Mouse (Mus musculus): ENCODE results near the gene Amigo2. TPM values are rescaled to one million over a fixed set of nuclear protein-coding genes. Genes with fewer than 3 reads are reported as not detected.

The Amigo2 gene
- total RNA-seq, 1 experiment: 8.5 TPM

GRCm38 (mm10) chr15:97246256-97246655 is 831 bp downstream of the Amigo2 start:
- H3K9ac ChIP-seq (ENCODE audit: insufficient read depth, low read depth, low read length, poor library complexity, severe bottlenecking): no peak overlapping the region
- no peak for DNase-seq (ENCODE audit: low read depth, low spot score)
- in situ Hi-C loops (cut with MboI; ENCODE audit: low sequenced_read_pairs in 2 of 2, unreplicated experiment in 2 of 2): no loop called here

GRCm38 (mm10) chr15:97245392-97245791 is 1.7 kb downstream of the Amigo2 start:
- no peaks in the 10 kb centered on the region for H3K4me1 ChIP-seq (ENCODE audit: control insufficient read depth in 2 of 2, insufficient read depth in 2 of 2, low read length in 2 of 2, poor library complexity in 1 of 2)
- no peak for TF ChIP-seq ZC3H11A (IDR thresholded peaks at IDR 0.05; ENCODE audit: borderline replicate concordance, low read depth, low read length)
- TF ChIP-seq HCFC1 (IDR thresholded peaks at IDR 0.05; ENCODE audit: borderline replicate concordance, insufficient read depth, low read length): no peak
- no peak for TF ChIP-seq ZNF384 (IDR thresholded peaks at IDR 0.05; ENCODE audit: low read depth, low read length)
- TF ChIP-seq CHD2 (IDR thresholded peaks at IDR 0.05; ENCODE audit: low read depth, low read length): no peak
- TF ChIP-seq MAFK (IDR thresholded peaks at IDR 0.05; ENCODE audit: insufficient read depth, low read depth, low read length): no peak
- in situ Hi-C loops (cut with MboI; ENCODE audit: low sequenced_read_pairs in 2 of 2, unreplicated experiment in 2 of 2): no loop called here
- no peak for DNase-seq (ENCODE audit: low read depth, low spot score)
- H3K9ac ChIP-seq (ENCODE audit: insufficient read depth, low read depth, low read length, poor library complexity, severe bottlenecking): no peak overlapping the region
- H3K27ac ChIP-seq (ENCODE audit: insufficient read depth, low read depth, low read length, poor library complexity, severe bottlenecking): no peak overlapping the region
- no peaks in the 10 kb centered on the region for H3K36me3 ChIP-seq (ENCODE audit: control insufficient read depth, insufficient read depth, low read length, poor library complexity, severe bottlenecking)
- H3K9me3 ChIP-seq (ENCODE audit: control insufficient read depth, insufficient read depth, low read depth, low read length): no peaks in the 10 kb centered on the region
- H3K4me3 ChIP-seq (ENCODE audit: insufficient read depth in 1 of 2, low read depth in 1 of 2, low read length in 2 of 2, poor library complexity in 1 of 2, severe bottlenecking in 1 of 2): no peak overlapping the region

More at GRCm38 (mm10) chr15:97246256-97246655, 831 bp downstream of the Amigo2 start:
- peak overlapping the region in 1 of 2 experiments; percentile 67; a peak in 1 of 4 replicates for H3K4me3 ChIP-seq (ENCODE audit: insufficient read depth in 1 of 2, low read depth in 1 of 2, low read length in 2 of 2, poor library complexity in 1 of 2, severe bottlenecking in 1 of 2)
- H3K27ac ChIP-seq (ENCODE audit: insufficient read depth, low read depth, low read length, poor library complexity, severe bottlenecking): no peak overlapping the region
- H3K4me1 ChIP-seq (ENCODE audit: control insufficient read depth in 2 of 2, insufficient read depth in 2 of 2, low read length in 2 of 2, poor library complexity in 1 of 2): no peaks in the 10 kb centered on the region
- H3K36me3 ChIP-seq (ENCODE audit: control insufficient read depth, insufficient read depth, low read length, poor library complexity, severe bottlenecking): no peaks in the 10 kb centered on the region
- no peak for TF ChIP-seq MAFK (IDR thresholded peaks at IDR 0.05; ENCODE audit: insufficient read depth, low read depth, low read length)
- no peak for TF ChIP-seq ZNF384 (IDR thresholded peaks at IDR 0.05; ENCODE audit: low read depth, low read length)
- TF ChIP-seq CHD2 (IDR thresholded peaks at IDR 0.05; ENCODE audit: low read depth, low read length): no peak
- TF ChIP-seq HCFC1 (IDR thresholded peaks at IDR 0.05; ENCODE audit: borderline replicate concordance, insufficient read depth, low read length): no peak
- no peak for TF ChIP-seq ZC3H11A (IDR thresholded peaks at IDR 0.05; ENCODE audit: borderline replicate concordance, low read depth, low read length)
- H3K9me3 ChIP-seq (ENCODE audit: control insufficient read depth, insufficient read depth, low read depth, low read length): no peaks in the 10 kb centered on the region

GRCm38 (mm10) chr15:97236943-97237342 is 10.1 kb downstream of the Amigo2 start:
- no peak overlapping the region for H3K27ac ChIP-seq (ENCODE audit: insufficient read depth, low read depth, low read length, poor library complexity, severe bottlenecking)
- no peaks in the 10 kb centered on the region for H3K4me1 ChIP-seq (ENCODE audit: control insufficient read depth in 2 of 2, insufficient read depth in 2 of 2, low read length in 2 of 2, poor library complexity in 1 of 2)
- no peak overlapping the region for H3K9ac ChIP-seq (ENCODE audit: insufficient read depth, low read depth, low read length, poor library complexity, severe bottlenecking)
- DNase-seq (ENCODE audit: low read depth, low spot score): no peak
- no peaks in the 10 kb centered on the region for H3K36me3 ChIP-seq (ENCODE audit: control insufficient read depth, insufficient read depth, low read length, poor library complexity, severe bottlenecking)
- no peaks in the 10 kb centered on the region for H3K9me3 ChIP-seq (ENCODE audit: control insufficient read depth, insufficient read depth, low read depth, low read length)
- TF ChIP-seq ZNF384 (IDR thresholded peaks at IDR 0.05; ENCODE audit: low read depth, low read length): no peak
- TF ChIP-seq ZC3H11A (IDR thresholded peaks at IDR 0.05; ENCODE audit: borderline replicate concordance, low read depth, low read length): 0 out of 2 replicates have a peak, but pooled peaks have one; percentile 16
- no peak for TF ChIP-seq CHD2 (IDR thresholded peaks at IDR 0.05; ENCODE audit: low read depth, low read length)
- no peak for TF ChIP-seq MAFK (IDR thresholded peaks at IDR 0.05; ENCODE audit: insufficient read depth, low read depth, low read length)
- no peak for TF ChIP-seq HCFC1 (IDR thresholded peaks at IDR 0.05; ENCODE audit: borderline replicate concordance, insufficient read depth, low read length)
- in situ Hi-C loops (cut with MboI; ENCODE audit: low sequenced_read_pairs in 2 of 2, unreplicated experiment in 2 of 2): no loop called here
- H3K4me3 ChIP-seq (ENCODE audit: insufficient read depth in 1 of 2, low read depth in 1 of 2, low read length in 2 of 2, poor library complexity in 1 of 2, severe bottlenecking in 1 of 2): no peak overlapping the region

- Histone ChIP-seq H3K27ac (ENCODE audit: insufficient read depth, low read depth, low read length, poor library complexity, severe bottlenecking) (no peak overlapping the region), H3K9me3 (ENCODE audit: control insufficient read depth, insufficient read depth, low read depth, low read length) (no peaks in the 10 kb centered on the region), H3K36me3 (ENCODE audit: control insufficient read depth, insufficient read depth, low read length, poor library complexity, severe bottlenecking) (no peaks in the 10 kb centered on the region), H3K4me1 (ENCODE audit: control insufficient read depth in 2 of 2, insufficient read depth in 2 of 2, low read length in 2 of 2, poor library complexity in 1 of 2) (no peaks in the 10 kb centered on the region), H3K4me3 (ENCODE audit: insufficient read depth in 1 of 2, low read depth in 1 of 2, low read length in 2 of 2, poor library complexity in 1 of 2, severe bottlenecking in 1 of 2) (no peak overlapping the region), H3K9ac (ENCODE audit: insufficient read depth, low read depth, low read length, poor library complexity, severe bottlenecking) (no peak overlapping the region)
- in situ Hi-C loops (cut with MboI; ENCODE audit: low sequenced_read_pairs in 2 of 2, unreplicated experiment in 2 of 2): no loop called here
- TF ChIP-seq CHD2 (IDR thresholded peaks at IDR 0.05; ENCODE audit: low read depth, low read length): no peak
- TF ChIP-seq ZC3H11A (IDR thresholded peaks at IDR 0.05; ENCODE audit: borderline replicate concordance, low read depth, low read length): peak; percentile 65; the same call in 1 of the 2 replicates
- TF ChIP-seq ZNF384 (IDR thresholded peaks at IDR 0.05; ENCODE audit: low read depth, low read length): no peak
- TF ChIP-seq HCFC1 (IDR thresholded peaks at IDR 0.05; ENCODE audit: borderline replicate concordance, insufficient read depth, low read length): no peak
- DNase-seq (ENCODE audit: low read depth, low spot score): peak; percentile 69
Observed at GRCm38 (mm10) chr15:97235183-97235582, 11.9 kb downstream of the Amigo2 start.

- H3K27ac ChIP-seq (ENCODE audit: insufficient read depth, low read depth, low read length, poor library complexity, severe bottlenecking): no peak overlapping the region
- no peak overlapping the region for H3K4me3 ChIP-seq (ENCODE audit: insufficient read depth in 1 of 2, low read depth in 1 of 2, low read length in 2 of 2, poor library complexity in 1 of 2, severe bottlenecking in 1 of 2)
- no peaks in the 10 kb centered on the region for H3K36me3 ChIP-seq (ENCODE audit: control insufficient read depth, insufficient read depth, low read length, poor library complexity, severe bottlenecking)
- TF ChIP-seq ZC3H11A (IDR thresholded peaks at IDR 0.05; ENCODE audit: borderline replicate concordance, low read depth, low read length) (no peak), HCFC1 (IDR thresholded peaks at IDR 0.05; ENCODE audit: borderline replicate concordance, insufficient read depth, low read length) (no peak), ZNF384 (IDR thresholded peaks at IDR 0.05; ENCODE audit: low read depth, low read length) (no peak), CHD2 (IDR thresholded peaks at IDR 0.05; ENCODE audit: low read depth, low read length) (no peak), MAFK (IDR thresholded peaks at IDR 0.05; ENCODE audit: insufficient read depth, low read depth, low read length) (no peak)
- in situ Hi-C loops (cut with MboI; ENCODE audit: low sequenced_read_pairs in 2 of 2, unreplicated experiment in 2 of 2): no loop called here
- H3K9me3 ChIP-seq (ENCODE audit: control insufficient read depth, insufficient read depth, low read depth, low read length): no peaks in the 10 kb centered on the region
- no peak overlapping the region for H3K9ac ChIP-seq (ENCODE audit: insufficient read depth, low read depth, low read length, poor library complexity, severe bottlenecking)
- no peak for DNase-seq (ENCODE audit: low read depth, low spot score)
- no peaks in the 10 kb centered on the region for H3K4me1 ChIP-seq (ENCODE audit: control insufficient read depth in 2 of 2, insufficient read depth in 2 of 2, low read length in 2 of 2, poor library complexity in 1 of 2)
Observed at GRCm38 (mm10) chr15:97234076-97234475, 13.0 kb downstream of the Amigo2 start.

Data from ES-E14 (cell line).